Mouse (Mus musculus) activated CD4-positive, CD25-positive, alpha-beta regulatory T cell, adult 4 months (primary cell): ENCODE results near the gene Eml3. TPM values are rescaled to one million over a fixed set of nuclear protein-coding genes. Genes with fewer than 3 reads are reported as not detected.
"Not testable (repeated sequence)": the region's sequence is repeated elsewhere in the genome, so short reads cannot be mapped to it uniquely, and the experiment has no call there.

ENCODE experiments used
- ATAC-seq: one replicate; pipeline ENCODE4 v1.8.0; 2017
- polyA plus RNA-seq, 2 experiments: library from polyadenylated mRNA; unstranded; fragments of 100-300 nt; shearing (Covaris generic); gene quantifications; one replicate each; pipeline ENCODE4 v1.2.1; 2017

Eml3 gene
- polyA plus RNA-seq, 2 experiments from 2014 or later: 20.4 to 25.1 TPM

DNA sequence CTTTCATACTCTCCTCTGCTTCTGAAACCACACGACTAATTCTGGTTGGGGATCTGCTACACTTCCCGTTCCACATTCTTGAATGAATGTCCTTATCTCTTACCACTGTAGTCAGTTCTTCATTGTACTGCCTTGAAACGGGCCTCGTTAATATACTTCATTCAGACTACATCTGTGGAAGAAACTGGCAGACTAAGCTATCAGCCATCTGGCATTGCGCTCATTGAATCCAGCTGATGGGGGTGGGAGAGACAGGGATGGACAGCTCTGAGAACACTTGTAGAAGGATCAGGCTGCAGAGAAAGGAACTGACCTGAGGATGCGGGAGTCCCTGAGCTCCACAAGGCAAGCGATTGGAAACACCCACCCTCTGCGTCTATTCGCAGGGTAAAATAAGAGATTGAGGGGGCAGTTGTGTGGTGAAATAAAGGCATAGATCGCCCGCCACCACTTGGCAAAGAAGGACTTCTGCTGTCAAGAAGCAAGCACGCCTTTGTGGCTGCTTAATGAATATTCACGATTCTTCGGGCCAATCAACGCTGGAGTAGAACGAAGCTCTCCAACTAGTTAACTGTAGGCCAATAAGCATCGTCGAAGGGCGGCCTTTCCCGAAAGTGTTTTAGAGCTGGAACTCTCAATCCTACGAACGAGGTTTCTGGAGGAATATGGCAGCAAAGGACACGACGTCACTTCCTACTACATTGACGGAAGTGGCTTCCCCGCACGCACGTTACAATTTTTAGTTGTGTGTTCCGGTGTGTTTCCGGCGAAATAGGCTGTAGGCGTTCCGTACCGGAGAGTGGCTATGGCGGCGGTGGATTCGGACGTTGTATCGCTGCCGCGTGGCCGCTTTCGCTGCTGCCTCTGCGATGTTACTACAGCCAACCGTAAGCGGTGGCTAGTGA is 24.0 kb downstream of the Eml3 start, which contains the start of gene Tut1:
Gene Tut1, plus strand, starts transcription at position 713 of the 905 bp plus-strand sequence.
- ATAC-seq: peak; percentile 95

GRCm38 (mm10) chr19:8954171-8954570 is 24.8 kb downstream of the Eml3 start:
- no peak for ATAC-seq

DNA sequence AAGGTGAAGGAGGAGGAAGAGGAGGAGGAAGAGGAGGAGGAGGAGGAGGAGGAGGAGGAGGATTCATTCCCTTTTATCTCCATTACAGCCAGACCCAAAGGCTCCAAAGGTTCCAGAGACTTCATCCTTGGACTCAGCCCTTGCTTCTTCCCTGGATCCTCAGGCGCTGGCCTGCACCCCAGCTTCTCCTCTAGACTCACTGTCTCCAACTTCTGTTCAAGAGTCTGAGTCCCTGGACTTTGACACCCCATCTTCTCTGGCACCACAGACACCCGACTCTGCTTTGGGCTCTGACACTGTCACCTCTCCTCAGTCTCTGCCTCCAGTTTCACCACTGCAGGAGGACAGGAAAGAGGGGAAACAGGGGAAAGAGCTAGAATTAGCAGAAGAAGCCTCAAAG is 32.9 kb downstream of the Eml3 start:
- ATAC-seq: no peak

GRCm38 (mm10) chr19:8965075-8965474 is 35.7 kb downstream of the Eml3 start:
- ATAC-seq: no peak

GRCm38 (mm10) chr19:8965771-8966170 is 36.4 kb downstream of the Eml3 start:
- no peak for ATAC-seq

DNA sequence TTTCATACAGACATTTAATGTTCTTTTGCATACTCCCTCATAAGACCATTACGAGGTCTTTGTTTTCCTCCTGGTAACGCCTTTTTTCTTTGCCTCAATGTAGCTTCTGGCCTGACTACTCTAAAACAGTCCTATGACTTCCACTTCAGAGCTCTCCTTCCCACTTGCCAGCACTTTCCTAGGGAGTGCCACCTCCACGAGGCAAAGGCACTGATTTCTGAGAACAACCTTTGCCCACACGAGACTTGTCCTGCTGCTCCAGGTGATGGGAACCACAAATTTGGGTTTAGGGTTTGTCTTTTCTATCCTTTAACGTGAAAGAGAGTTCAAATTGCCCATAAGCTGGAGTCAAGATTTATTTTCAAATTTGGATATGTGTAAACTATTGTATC is 36.8 kb downstream of the Eml3 start:
- ATAC-seq: no peak

DNA sequence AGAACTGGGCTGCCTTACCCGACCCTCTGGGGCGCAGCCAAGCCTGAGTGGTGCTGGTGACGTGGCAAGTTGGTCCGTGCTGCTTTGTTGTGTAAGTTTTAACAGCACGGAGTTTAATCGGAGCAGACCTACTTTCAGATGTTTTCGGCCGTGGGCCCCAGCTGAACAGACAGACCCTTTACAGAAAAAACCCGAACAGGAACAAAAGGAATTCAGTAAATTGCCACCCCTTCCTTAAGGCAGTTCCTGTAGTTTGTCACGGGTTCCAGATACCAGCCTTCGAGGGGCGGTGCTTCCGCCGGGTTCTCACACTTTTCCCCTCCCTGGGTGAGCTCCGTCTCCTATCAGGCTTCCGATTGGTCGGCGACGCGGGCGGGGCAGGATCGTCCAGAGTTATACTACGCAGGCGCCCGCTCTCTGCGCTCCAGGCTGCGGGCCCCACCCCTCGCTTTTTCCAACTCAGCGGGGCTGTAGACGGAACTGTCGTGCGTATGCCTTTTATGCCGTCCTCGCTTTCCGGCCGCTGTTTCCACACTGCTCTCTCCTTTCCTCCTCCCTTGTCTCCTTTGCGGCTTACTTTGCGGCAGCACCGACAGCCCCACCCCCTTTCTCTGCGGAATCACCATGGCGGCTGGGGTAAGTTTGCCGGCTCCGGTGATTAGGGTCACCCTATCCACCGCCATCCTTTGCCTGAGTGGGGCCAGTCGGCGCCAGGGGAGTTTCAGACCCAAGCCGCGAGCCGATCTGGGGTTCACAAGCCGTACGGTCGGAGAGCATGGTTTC is 37.4 kb downstream of the Eml3 start, which contains the start of gene Eef1g:
Gene Eef1g, plus strand, starts transcription at position 452 of the 783 bp plus-strand sequence.
- peak; percentile 98 for ATAC-seq

- no peak for ATAC-seq
Observed at GRCm38 (mm10) chr19:8967373-8967743, 38.0 kb downstream of the Eml3 start.

GRCm38 (mm10) chr19:8967893-8968292 is 38.5 kb downstream of the Eml3 start:
- ATAC-seq: no peak

DNA sequence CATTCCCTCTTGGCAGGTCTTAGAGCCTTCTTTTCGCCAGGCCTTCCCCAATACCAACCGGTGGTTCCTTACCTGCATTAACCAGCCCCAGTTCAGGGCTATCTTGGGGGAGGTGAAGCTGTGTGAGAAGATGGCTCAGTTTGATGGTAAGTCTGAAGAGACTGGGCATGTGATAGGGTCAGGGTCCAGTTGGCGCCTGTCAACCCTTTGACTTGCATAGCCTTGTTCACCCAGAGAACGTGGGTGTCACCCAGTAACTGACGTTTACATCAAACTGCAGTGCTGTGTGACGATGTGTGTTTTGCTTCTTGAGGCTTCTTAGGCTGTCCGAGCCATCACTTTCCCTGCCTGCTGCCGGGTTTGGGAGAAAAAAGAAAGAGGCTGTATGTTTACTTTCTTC is 43.1 kb downstream of the Eml3 start:
- ATAC-seq: not testable (repeated sequence)

GRCm38 (mm10) chr19:8974638-8975037 is 45.3 kb downstream of the Eml3 start:
- no peak for ATAC-seq

DNA sequence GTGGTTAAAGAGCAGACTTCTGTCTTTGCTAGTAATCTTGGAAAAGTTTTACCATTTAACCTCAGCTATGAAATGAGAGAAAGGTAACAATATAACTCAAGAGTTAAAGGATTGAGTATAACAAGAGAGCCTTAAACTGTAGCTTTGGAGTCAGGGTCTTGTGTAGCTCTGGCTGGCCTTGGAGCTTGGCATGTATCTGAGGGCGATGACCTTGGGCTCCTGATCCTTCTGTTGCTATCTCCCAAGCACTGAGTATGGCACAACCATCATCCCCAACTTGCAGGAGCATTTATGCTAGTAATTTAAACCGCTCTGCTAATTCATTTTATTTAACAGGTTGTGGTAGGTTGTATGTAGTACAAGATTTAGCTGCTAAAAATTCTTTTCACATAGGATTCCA is 46.1 kb downstream of the Eml3 start:
- no peak for ATAC-seq

- peak; percentile 76 for ATAC-seq
Observed at GRCm38 (mm10) chr19:8976535-8976934, 47.2 kb downstream of the Eml3 start.

- ATAC-seq: no peak
Observed at GRCm38 (mm10) chr19:8980771-8981170, 51.4 kb downstream of the Eml3 start.

GRCm38 (mm10) chr19:8981450-8982168 is 52.3 kb downstream of the Eml3 start:
- no peak for ATAC-seq

DNA sequence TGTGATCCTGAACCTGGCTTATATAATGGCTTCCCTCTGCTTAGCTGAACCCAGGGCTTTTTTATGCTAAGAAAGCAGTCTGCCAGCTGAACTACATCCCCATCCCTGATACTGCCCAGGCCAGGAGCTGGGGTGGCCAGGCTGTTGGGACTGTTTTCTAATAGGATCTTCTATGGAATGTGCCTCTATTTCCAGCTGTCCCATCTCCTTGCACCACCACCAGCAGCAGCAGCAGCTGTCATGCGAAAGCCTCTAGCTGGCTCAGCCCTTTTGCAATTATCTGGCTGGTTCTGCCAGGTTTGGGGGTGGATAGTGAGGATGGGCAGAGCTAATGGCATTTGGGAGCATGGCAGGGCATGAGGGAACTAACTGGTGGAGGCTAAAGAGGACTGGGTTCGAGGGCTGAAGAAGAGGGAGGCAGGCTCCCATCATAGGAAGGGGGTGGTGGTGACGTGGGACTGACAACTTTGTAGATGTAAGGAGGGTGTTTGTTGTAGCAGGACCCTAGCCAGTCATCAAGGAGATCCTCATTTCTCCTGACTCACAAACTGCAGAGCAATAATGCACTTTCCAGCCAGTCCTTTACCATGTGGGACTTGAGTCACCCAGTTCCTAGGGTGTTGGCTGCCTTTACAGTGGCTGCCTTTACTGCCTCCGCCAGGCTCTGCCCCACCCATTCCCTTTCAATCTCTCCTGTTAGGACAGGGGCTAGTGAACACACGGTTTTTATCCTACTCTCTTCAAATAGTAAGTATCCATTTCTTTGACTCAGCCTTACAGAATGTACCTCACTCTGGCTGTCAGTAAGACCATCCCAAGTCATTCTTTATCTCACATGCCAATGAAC is 53.2 kb downstream of the Eml3 start:
- no peak for ATAC-seq

DNA sequence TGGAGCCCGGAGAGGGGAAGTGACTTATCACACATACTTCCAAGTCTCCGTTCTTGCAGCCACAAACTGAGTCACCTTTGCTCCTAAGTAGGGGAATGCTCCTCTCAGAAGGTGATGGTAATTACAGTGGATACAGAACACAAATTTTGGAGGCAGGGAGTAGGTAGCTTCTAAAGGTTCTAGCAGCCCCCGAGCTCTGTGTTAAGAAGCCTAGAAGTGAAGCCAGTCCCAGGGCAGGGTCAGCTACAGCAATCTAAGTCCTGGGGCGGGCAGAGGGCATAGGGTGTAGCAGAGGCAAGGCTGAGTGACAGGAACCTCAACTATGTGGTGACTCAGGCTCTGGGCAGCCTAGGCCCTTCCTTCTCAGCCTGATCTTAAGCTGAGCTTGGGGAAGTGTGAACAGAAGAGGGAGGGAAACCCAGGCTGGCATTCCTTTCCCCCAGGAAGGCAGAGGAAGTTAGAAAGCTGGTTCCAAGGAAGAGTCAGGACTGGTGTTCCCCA is 53.8 kb downstream of the Eml3 start:
- ATAC-seq: no peak

GRCm38 (mm10) chr19:8984255-8984868 is 55.0 kb downstream of the Eml3 start:
- peak; percentile 90 for ATAC-seq

- ATAC-seq: no peak
Observed at GRCm38 (mm10) chr19:8985891-8986290, 56.5 kb downstream of the Eml3 start.

- ATAC-seq: no peak
Observed at GRCm38 (mm10) chr19:8987816-8988215, 58.5 kb downstream of the Eml3 start.

DNA sequence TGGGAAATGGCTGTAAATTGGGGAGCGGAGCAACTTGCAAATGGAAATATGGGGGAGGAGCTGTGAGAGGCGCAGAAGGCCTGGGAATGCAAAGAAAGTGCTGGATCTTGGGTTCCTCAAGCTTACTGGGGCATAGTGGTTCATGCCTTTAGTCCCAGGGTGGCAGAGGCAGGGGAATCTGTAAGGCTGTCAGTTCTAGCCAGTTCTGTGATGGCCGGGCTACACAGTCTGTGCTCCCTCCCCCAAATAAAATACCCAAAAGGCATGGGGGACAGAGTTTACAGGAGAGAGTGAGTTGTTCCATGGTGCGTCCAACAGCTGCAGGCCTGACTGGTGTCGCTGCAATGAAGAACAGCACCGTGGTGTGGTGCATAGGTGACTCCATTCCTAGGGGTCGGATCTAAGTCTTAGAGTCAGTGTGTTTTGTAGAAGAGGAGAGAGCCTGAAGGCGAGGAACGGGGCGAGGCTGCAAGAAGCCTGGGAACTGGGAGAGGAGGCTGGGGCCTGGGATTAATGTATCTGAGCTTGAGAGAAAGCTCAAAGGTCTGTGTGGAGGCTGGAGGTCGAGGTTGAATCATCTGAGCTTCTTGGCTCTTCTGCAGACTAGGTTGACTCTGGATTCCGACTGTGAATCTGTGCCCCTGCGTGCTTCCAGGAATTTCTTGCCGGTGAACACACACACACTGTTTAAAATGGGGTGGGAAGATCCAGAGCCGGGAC is 59.2 kb downstream of the Eml3 start:
- ATAC-seq: no peak
